Mouse (Mus musculus): ENCODE results near the gene Pou3f1. TPM values are rescaled to one million over a fixed set of nuclear protein-coding genes. Genes with fewer than 3 reads are reported as not detected.
"Not testable (repeated sequence)": the region's sequence is repeated elsewhere in the genome, so short reads cannot be mapped to it uniquely, and the experiment has no call there.

Gene Pou3f1
- polyA plus RNA-seq, 1 experiment from 2014 or later: not detected

DNA sequence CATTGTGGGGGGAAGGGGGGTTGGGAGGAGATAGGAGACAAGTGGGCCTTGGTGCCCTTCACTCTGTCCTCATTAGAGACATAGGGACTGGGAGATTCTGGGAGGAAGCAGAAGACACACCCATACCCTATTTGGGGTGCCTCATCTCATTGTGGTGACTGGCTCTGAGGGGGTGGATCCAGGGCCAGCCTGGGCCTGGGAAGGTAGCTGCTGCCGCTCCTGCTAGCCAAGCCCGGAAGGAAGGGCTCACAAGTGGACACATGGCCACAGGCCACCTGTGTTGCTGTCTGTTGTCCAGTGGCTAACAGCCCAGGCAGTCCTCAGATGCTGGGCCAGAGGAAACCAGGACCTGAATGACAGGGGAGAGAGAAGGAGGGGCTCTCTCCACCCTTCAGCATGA, 46.8 kb downstream of the Pou3f1 start:
- TF ChIP-seq CTCF (IDR thresholded peaks at IDR 0.05; ENCODE audit: low read depth) (no peak), EP300 (IDR thresholded peaks at IDR 0.05; ENCODE audit: low read depth) (no peak)
- H3K27me3 ChIP-seq (ENCODE audit: insufficient read depth, low read length): 0 out of 2 replicates have a peak, but pooled peaks cover 5% of the 10 kb centered on the region
- 34% methylated on average over 2 of the region's 2 CpGs for WGBS (ENCODE audit: insufficient replicate concordance)
- H3K4me3 ChIP-seq (ENCODE audit: low read depth, low read length): no peak overlapping the region
- H3K9me3 ChIP-seq (ENCODE audit: low read length): no peaks in the 10 kb centered on the region
- no peak overlapping the region for H3K9ac ChIP-seq (replicated peaks)
- 0 out of 2 replicates have a peak, but pooled peaks cover 4% of the 10 kb centered on the region for H3K36me3 ChIP-seq (replicated peaks; ENCODE audit: insufficient read depth, low read length)
- H3K4me2 ChIP-seq (ENCODE audit: low read depth, low read length): peak overlapping the region; percentile 49
- DNase-seq (no peak), ATAC-seq (no peak)
- peak overlapping the region; percentile 60 for H3K27ac ChIP-seq (ENCODE audit: low read depth)
- peaks cover 43% of the 10 kb centered on the region for H3K4me1 ChIP-seq (ENCODE audit: insufficient read depth)

DNA sequence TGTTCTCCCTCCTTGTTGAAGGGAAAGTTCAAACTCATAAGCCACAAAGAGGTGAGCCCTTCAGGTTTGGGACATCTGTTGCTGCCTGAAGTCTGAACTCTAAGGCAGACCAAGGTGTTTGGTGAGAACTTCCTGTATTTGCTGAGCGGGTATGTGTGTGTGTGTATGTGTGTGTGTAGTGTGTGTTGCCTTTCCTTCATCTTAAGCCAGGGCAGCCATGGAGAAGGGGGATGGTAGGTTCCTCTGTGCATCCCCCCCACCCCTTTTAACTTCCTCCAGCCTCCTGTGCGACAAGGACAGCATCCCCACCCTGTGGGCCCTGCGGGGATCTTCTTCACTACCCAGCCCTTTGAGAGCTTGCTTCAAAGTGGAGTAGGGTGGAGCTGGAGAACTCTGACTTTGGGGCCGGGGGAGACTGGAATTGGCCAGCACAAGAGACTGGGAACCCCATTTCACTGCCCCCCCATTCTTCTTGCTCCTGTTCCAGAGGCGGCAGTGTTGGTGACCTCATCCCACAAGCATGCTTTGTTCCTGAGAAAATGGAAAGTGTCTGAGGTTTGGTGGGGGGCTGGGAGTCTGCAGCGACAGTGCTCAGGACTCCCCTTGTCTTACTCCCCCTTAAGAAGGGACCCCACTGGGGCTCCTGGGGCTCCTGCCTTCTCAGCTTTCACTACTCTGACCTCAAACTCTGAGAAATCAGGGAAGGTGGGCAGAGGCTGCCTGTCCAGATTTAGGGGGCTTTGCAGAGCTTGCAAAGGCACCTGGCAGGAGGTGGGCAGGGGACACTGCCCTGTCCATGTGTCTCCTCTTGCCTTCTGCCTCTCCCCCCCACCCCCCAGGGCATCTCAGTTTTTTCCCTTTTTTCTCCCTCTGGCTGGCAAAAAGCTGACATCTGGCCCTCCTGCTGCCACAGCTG, 47.5 kb downstream of the Pou3f1 start:
- Histone ChIP-seq H3K36me3 (replicated peaks; ENCODE audit: insufficient read depth, low read length) (0 out of 2 replicates have a peak, but pooled peaks cover 4% of the 10 kb centered on the region), H3K9me3 (ENCODE audit: low read length) (no peaks in the 10 kb centered on the region), H3K4me1 (ENCODE audit: insufficient read depth) (peaks cover 48% of the 10 kb centered on the region), H3K9ac (replicated peaks) (peak overlapping the region; percentile 38; the same call in 1 of the 2 replicates), H3K4me3 (ENCODE audit: low read depth, low read length) (no peak overlapping the region), H3K27me3 (ENCODE audit: insufficient read depth, low read length) (0 out of 2 replicates have a peak, but pooled peaks cover 5% of the 10 kb centered on the region), H3K4me2 (ENCODE audit: low read depth, low read length) (peak overlapping the region; percentile 49; the same call in 1 of the 2 replicates), H3K27ac (ENCODE audit: low read depth) (peak overlapping the region; percentile 70)
- TF ChIP-seq CTCF (IDR thresholded peaks at IDR 0.05; ENCODE audit: low read depth): no peak
- no peak for TF ChIP-seq EP300 (IDR thresholded peaks at IDR 0.05; ENCODE audit: low read depth)
- WGBS (ENCODE audit: insufficient replicate concordance): 31% methylated on average over 6 of the region's 6 CpGs
- DNase-seq (no peak), ATAC-seq (no peak)

- peak overlapping the region; percentile 49 for H3K4me2 ChIP-seq (ENCODE audit: low read depth, low read length)
- ATAC-seq (0 out of 2 replicates have a peak, but pooled peaks have one; percentile 9), DNase-seq (peak; percentile 41)
- H3K9me3 ChIP-seq (ENCODE audit: low read length): no peaks in the 10 kb centered on the region
- H3K4me1 ChIP-seq (ENCODE audit: insufficient read depth): peaks cover 54% of the 10 kb centered on the region
- H3K4me3 ChIP-seq (ENCODE audit: low read depth, low read length): no peak overlapping the region
- WGBS (ENCODE audit: insufficient replicate concordance): 16% methylated on average over 11 of the region's 11 CpGs
- 0 out of 2 replicates have a peak, but pooled peaks cover 2% of the 10 kb centered on the region for H3K27me3 ChIP-seq (ENCODE audit: insufficient read depth, low read length)
- TF ChIP-seq EP300 (IDR thresholded peaks at IDR 0.05; ENCODE audit: low read depth): peak; percentile 54
- TF ChIP-seq CTCF (IDR thresholded peaks at IDR 0.05; ENCODE audit: low read depth): no peak
- peak overlapping the region; percentile 70 for H3K27ac ChIP-seq (ENCODE audit: low read depth)
- H3K9ac ChIP-seq (replicated peaks): 0 out of 2 replicates have a peak overlapping the region, but pooled peaks have one; percentile 38
- H3K36me3 ChIP-seq (replicated peaks; ENCODE audit: insufficient read depth, low read length): 0 out of 2 replicates have a peak, but pooled peaks cover 4% of the 10 kb centered on the region
Observed at GRCm38 (mm10) chr4:124704797-124705474, 48.3 kb downstream of the Pou3f1 start.

- ATAC-seq (no peak), DNase-seq (no peak)
- Histone ChIP-seq H3K4me3 (ENCODE audit: low read depth, low read length) (no peak overlapping the region), H3K4me1 (ENCODE audit: insufficient read depth) (peaks cover 58% of the 10 kb centered on the region), H3K9ac (replicated peaks) (no peak overlapping the region), H3K27ac (ENCODE audit: low read depth) (peak overlapping the region; percentile 70), H3K4me2 (ENCODE audit: low read depth, low read length) (peak overlapping the region; percentile 49; the same call in 1 of the 2 replicates), H3K27me3 (ENCODE audit: insufficient read depth, low read length) (0 out of 2 replicates have a peak, but pooled peaks cover under 1% of the 10 kb centered on the region), H3K36me3 (replicated peaks; ENCODE audit: insufficient read depth, low read length) (0 out of 2 replicates have a peak, but pooled peaks cover 4% of the 10 kb centered on the region), H3K9me3 (ENCODE audit: low read length) (no peaks in the 10 kb centered on the region)
- TF ChIP-seq CTCF (IDR thresholded peaks at IDR 0.05; ENCODE audit: low read depth) (no peak), EP300 (IDR thresholded peaks at IDR 0.05; ENCODE audit: low read depth) (no peak)
- WGBS (ENCODE audit: insufficient replicate concordance): 73% methylated on average over 23 of the region's 23 CpGs
Observed at GRCm38 (mm10) chr4:124705661-124706269, 49.2 kb downstream of the Pou3f1 start.

DNA sequence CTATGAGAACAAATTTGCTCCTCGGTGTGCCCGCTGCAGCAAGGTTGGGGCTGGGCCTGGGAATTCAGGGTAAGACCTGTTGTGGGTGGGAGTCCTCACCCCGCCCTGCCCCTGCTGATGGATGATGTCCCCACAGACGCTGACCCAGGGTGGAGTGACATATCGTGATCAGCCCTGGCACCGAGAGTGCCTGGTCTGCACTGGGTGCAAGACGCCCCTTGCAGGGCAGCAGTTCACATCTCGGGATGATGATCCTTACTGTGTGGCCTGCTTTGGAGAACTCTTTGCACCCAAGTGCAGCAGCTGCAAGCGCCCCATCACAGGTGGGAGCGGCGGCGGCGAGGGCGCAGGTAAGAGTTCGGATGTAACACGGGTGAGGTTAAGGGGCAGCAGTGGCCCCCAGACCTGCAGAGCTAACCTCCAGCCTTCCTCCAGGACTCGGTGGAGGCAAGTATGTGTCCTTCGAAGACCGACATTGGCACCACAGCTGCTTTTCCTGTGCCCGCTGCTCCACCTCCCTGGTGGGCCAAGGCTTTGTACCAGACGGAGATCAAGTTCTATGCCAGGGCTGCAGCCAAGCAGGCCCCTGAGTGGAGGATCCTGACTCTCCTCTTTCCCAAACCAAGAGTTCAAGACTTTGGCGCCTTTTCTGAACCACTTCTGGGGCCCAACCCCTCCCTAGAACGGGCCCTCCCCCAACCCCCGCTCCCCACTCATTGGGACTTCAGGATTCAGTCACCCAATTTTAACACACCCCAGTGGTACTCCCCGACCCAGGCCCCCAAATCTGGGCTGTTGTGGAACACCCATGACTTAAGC, 51.0 kb downstream of the Pou3f1 start:
- not testable (repeated sequence) for H3K9me3 ChIP-seq (ENCODE audit: low read length); H3K9ac ChIP-seq (replicated peaks); H3K4me2 ChIP-seq (ENCODE audit: low read depth, low read length); H3K36me3 ChIP-seq (replicated peaks; ENCODE audit: insufficient read depth, low read length); DNase-seq; ATAC-seq; H3K4me3 ChIP-seq (ENCODE audit: low read depth, low read length); H3K27me3 ChIP-seq (ENCODE audit: insufficient read depth, low read length)
- H3K4me1 ChIP-seq (ENCODE audit: insufficient read depth): peaks cover 50% of the 10 kb centered on the region
- 84% methylated on average over 24 of the region's 25 CpGs for WGBS (ENCODE audit: insufficient replicate concordance)
- H3K27ac ChIP-seq (ENCODE audit: low read depth): 0 out of 2 replicates have a peak overlapping the region, but pooled peaks have one; percentile 93

DNA sequence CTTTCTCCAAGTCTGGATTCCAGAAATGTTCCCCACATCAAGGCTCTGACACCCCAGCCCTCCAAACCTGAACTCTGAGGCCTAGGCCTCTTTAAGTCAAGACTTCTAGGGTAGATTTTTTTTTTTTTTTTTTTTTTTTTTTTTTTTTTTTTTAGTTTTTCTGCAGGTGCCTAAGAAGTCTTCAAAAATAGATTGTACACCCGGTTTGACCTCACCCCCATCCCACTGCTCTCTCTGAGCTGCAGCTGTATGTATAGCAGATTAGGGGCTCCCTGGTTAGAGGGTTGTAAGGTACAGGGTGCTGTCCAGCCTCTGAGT, 51.6 kb downstream of the Pou3f1 start:
- Histone ChIP-seq H3K9ac (replicated peaks) (0 out of 2 replicates have a peak overlapping the region, but pooled peaks have one; percentile 66), H3K4me1 (ENCODE audit: insufficient read depth) (peaks cover 49% of the 10 kb centered on the region), H3K4me2 (ENCODE audit: low read depth, low read length) (peak overlapping the region; percentile 91), H3K27ac (ENCODE audit: low read depth) (peak overlapping the region; percentile 93)
- H3K27me3 ChIP-seq (ENCODE audit: insufficient read depth, low read length); H3K4me3 ChIP-seq (ENCODE audit: low read depth, low read length); H3K36me3 ChIP-seq (replicated peaks; ENCODE audit: insufficient read depth, low read length); DNase-seq; ATAC-seq; H3K9me3 ChIP-seq (ENCODE audit: low read length): not testable (repeated sequence)
- WGBS (ENCODE audit: insufficient replicate concordance): 0% methylated on average over 1 of the region's 1 CpGs

Measured in liver, postnatal 0 days (tissue).